Mouse (Mus musculus): ENCODE data around the gene Cdc14b. TPM values are rescaled to one million over a fixed set of nuclear protein-coding genes. Genes with fewer than 3 reads are reported as not detected.
A peak's percentile ranks its signal among the peaks of the same experiment; 100 is the strongest.

Gene Cdc14b
- 1 to 10 TPM; 5.9 to 7.5 TPM for total RNA-seq (2021)
- long read RNA-seq, experiment 1, partial matches to known transcripts, result 0 of 1 reads
- long read RNA-seq, experiment 1, other reads (novel, unspliced or antisense), result 1 of 1 reads
- long read RNA-seq, experiment 2, full-length matches to known transcripts, result 1 of 5 reads
- long read RNA-seq, experiment 2, partial matches to known transcripts, result 0 of 5 reads
- long read RNA-seq, experiment 2, other reads (novel, unspliced or antisense), result 4 of 5 reads

DNA sequence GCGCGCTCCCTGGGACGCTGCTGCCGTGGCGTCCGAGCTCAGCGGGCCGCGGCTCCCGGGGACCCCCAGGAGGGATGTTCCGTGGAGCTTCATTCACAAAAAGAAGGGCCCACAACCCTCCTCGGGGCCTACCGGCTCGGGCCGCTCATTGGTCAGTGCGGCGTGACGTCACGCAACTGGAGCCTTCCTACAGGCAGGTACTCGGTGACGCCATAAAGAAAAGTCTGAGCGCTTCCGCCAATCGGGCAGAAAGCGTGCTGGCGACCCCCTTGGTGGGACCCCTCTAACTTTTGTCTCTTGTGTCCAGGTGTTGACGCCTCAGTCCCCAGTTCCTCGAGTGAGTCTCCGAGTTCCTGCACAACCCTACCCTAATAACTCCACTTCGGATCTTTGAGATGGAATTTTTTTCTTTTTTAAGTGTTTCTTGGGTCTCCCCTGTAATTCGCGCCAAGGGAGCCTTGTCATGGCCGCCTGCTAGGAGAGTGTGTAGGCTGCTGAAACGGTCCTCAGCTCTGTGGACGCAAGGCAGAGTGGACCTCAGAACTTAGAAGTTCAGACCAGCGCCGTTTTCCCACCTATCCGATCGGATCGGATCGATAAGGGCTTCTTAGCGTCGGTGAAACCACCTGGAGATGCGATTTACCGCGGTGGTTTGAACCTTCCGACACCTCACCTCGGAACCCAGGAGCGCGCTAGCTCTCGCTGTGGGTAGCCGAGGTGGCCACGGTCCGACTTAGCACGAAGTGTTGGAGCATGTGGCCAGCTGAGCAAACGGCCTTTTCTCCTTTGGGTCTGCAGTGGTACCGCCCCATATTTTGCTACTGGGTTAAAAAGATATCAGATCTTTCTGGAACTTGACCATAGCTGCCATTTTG is at the start of gene Cdc14b:
Gene Cdc14b, minus strand, starts transcription at position 412 of the 875 bp plus-strand sequence.
- DNase-seq (ENCODE audit: low spot score), result peak; percentile 32

DNA sequence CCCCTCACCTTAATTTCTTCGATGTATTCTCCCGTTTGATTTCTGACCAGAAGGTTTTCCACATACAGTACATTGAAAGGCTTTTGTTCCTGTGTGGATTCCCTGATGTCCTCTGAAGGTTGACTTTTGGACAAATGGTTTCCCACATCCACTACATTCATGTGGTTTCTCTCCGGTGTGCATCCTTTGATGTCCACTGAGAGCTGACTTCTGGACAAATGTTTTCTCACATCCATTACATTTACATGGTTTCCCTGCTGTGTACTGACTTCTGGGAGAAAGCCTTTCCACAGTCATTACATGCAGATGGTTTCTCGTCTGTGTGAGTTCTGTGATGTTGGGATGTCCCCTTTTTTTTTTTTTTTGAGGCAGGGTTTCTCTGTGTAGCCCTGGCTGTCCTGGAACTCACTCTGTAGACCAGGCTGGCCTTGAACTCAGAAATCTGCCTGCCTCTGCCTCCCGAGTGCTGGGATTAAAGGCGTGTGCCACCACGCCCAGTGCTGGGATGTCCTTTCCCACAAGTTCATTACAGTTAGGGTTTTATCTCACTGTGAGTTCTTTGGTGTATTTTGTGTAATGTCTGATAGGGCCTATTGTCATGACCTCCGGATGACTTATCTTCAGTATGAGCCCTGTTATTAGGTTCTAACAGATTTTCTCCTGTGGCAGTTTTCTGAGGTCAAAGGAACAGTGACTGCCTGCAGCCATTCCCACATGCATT is 47.6 kb upstream of the Cdc14b start:
- no peak for DNase-seq (ENCODE audit: low spot score)

DNA sequence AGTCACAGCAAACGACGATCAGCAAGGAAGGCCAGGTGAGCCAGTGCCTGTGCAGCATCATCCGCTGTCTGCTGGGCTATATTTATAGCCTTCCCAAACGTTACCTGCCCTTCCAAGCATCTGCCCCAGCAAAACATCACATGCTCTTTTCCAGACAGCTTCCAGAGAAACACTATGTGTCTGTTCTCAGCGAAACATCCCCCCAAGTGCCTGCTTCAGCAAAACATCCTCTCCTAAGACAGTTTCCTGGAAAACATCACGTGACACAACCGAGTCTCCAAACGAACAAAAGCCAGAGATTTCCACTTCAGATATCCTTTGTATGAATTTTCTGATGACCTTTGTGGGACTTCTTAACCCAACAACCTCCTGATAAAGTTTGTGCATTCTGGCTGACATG is 45.2 kb upstream of the Cdc14b start:
- no peak for DNase-seq (ENCODE audit: low spot score)

DNA sequence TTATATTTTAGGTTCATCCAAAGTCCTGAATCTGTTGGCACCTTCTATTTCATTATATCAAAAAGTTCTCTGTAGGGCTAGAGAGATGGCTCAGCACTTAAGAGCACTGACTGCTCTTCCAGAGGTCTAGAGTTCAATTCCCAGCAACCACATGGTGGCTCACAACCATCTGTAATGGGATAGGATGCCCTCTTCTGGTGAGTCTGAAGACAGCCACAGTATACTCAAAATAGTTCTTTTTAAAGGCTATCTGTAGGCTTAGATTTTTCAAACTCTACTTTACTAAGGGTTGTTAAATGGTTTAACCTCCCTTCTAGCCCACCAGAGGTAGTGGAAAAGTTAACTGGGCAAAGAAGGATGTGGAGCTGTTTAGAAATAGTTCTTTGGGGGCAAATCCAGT is 44.7 kb upstream of the Cdc14b start:
- no peak for DNase-seq (ENCODE audit: low spot score)

DNA sequence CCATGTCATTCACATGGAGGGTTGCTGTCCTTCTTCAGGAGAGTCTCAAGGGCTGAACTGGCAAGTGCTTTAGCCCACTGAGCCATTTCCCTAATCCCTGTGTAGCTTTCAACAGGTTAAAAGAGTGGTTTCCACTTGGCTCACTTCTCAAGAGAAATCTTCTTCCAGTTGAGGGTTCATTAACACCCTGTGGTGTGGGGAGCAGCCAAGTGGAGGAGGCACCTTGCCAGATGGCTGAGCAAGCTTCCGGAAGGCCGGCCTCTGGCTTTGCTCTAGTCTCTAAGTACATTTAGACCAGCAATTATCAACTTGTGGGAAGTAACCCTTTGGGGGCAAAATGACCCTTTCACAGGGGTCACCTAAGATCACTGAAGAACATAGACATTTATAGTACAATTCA is 43.3 kb upstream of the Cdc14b start:
- DNase-seq (ENCODE audit: low spot score), result no peak

DNA sequence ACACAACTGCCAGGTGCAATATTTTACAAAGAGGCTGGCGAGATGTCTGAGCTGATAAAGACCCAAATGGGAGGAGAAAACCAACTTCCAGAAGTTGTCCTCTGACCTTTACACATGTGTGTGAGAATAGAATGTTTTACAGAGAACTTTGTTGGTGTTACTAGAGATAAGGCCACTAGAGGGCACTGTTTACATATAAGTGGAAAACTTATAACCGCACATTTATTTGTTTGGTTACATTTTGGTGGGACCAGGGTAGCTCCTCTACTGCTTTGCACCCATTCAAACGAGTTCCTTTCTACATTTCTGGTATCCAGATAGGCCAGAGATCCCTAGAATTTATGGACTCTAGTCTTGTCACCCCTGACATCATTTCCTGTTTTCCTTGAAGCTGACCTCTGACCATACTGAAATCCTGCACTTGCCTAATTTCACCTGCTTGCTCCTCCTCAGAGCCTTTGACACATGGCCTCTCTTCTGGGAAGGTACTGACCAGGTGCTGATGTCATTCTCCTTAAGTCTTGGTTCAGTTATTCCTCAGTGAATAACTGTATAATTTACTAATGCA is 40.5 kb upstream of the Cdc14b start:
- DNase-seq (ENCODE audit: low spot score), result peak; percentile 60

DNA sequence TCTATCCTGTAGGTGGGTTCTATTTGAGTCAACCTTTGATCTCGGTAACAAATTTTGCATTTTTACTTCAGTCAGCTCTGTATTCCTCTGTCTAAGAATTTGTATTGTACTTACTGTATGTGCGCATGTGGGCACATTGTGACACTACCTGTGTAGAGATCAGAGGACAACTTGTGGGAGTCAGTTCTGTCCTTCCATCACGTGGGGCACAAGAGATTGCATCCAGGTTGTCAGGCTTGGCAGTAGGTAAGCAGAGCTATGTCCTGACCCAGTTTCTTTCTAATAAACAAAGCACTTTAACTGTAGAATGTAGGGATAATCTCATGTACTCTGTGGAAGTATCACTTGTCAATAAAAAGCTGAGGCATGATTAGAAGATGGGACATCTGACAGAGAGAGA is 39.0 kb upstream of the Cdc14b start:
- no peak for DNase-seq (ENCODE audit: low spot score)

DNA sequence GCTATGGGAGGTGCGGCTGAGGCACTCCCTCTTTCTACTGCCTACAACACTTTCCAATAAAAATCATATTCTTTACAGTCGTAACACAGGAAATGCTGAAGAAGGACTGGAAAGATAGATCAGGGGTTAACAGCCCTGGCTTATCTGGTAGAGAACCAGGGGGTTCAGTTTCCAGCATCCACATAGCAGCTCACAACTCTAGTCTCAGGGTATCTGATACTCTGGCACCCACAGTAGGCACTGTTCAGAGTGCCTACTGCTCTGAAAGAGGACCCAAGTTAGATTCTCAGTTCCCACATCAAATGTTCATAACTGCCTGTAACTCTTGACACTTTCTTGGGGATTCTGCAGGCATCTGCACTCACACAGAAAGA is 37.8 kb upstream of the Cdc14b start:
- no peak for DNase-seq (ENCODE audit: low spot score)

DNA sequence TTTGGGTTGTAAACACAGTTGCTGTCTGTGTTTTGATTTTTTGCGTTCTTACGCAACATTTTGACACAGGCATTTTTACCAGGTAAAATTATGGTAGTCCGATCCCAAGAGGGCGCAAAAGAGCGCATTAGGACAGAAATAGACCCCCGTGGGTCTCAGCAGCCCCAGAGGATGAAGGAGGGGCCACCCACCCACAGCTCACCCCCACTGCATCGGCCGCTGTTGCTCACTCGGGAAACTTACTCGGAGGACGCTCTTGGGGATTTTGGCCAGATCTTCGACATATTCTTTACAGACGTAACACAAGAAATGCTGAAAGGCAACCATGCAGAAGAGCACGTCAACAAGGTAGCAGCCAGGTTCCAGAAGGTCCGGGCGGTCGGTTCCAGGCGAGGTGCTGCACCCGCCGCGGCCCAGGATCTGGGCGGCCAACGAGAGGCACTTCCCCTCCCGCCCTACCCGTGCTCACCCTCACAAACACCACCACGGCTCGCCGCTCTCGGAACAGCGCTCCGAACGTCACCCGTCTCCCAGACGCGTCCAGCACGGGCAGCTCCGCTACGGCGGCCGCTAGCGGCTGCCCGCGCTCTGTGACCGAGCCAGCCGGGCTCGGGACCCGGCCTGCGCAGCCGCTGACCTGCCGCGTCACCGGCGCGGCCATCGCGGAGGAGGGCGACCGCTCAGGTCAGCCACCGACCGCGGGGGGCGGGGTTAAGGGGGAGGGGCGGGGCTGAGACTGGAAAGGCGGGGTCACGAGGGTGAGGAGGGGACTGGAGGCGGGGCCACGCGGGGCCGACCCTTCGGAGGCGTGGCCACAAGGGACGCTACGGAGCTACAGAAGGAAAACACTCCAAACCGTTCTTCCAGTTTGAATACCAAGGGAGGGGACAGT is 37.2 kb upstream of the Cdc14b start, which contains the start of gene Aaed1:
Gene Aaed1, minus strand, starts transcription at position 687 of the 892 bp plus-strand sequence.
- DNase-seq (ENCODE audit: low spot score), result peak; percentile 91

DNA sequence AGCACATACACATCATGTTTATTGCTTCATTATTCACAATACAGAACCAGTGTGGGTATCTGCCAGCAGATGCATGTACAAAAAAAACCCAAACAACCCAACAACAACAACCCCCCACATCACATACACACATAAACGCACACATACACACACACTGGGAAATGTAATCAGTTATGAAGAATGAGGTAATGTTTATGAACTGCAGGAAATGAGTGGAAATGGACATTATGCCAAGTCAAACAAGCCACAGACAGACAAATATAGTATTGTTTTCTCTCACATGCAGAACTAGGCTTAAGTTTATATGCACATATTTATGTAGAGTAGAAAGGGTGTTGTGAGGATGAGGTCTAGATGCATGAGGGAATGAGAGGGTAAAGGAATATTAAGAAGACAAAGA is 36.2 kb upstream of the Cdc14b start:
- DNase-seq (ENCODE audit: low spot score), result no peak

DNA sequence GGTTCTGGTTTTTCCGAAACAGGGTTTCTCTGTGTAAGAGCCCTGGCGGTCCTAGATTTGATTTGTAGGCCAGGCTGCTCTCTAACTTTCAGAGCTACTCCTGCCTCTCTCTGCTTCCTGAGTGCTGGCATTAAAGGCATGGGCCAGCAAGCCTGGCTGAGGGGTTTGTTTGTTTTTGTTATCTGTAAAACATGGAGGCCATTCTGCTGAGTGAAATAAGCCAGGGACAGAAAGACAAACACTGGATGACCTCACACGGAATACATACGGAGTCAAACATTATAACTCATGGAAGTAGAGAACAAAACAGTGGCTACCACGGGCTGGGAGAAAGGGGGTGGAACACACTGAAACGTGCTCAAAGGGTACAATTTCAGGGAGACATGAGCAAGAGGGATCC is 35.5 kb upstream of the Cdc14b start:
- no peak for DNase-seq (ENCODE audit: low spot score)

DNA sequence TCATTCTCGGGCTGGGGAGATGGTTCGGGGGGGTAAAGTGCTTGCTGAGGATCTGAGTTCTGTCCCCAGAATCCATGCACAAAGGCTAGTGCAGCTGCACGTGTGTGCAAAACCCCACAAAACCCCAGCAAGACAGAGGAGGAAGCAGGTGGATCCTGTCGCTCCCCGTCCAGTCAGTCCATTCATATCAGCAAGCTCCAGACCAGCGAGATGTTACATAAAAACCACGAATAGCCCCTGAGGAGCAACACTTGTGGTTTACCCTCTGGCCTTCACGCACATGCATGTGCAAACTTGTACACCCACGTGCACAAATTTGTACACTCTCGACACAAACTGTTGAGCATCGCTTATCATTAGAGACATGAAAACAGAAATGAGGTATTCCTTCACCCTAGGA is 34.8 kb upstream of the Cdc14b start:
- no peak for DNase-seq (ENCODE audit: low spot score)

DNA sequence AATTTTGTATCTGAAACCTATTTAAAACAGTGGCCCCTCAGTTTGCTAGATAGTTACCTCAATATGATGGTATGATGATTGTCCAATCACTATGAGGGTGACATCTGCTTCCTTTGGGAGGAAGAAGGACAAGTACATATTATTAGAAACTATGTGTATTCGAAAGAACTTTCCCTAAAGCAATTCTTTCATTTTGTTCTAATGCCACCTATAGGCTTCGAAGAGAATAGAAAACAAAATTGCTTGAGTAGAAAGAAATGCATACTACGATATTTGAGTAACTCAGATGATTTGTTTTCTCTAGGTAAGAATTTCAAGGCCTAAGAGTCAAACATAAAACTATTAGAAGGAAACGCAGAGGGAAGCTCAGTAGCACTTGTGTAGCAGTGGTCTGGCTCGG is 33.9 kb upstream of the Cdc14b start:
- DNase-seq (ENCODE audit: low spot score), result no peak

DNA sequence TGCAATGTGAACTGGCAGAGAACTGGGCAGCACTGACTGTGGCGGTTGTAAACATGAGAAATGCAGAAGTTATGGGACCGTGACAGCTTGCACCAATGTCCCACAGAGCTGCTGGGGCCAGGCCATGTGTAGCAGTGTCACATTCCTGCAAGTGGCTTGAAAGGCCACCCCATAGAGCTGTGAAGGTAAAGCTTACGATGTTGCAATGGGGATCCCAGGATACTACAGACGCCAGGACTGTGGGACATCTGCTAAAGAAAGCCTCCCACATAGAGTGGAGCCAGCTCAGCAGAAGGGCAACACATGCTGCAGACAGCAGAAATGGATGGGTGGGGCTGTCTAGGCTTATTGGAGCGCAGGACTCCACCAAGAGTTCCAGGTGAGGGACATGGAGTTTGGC is 32.4 kb upstream of the Cdc14b start:
- DNase-seq (ENCODE audit: low spot score), result peak; percentile 23

DNA sequence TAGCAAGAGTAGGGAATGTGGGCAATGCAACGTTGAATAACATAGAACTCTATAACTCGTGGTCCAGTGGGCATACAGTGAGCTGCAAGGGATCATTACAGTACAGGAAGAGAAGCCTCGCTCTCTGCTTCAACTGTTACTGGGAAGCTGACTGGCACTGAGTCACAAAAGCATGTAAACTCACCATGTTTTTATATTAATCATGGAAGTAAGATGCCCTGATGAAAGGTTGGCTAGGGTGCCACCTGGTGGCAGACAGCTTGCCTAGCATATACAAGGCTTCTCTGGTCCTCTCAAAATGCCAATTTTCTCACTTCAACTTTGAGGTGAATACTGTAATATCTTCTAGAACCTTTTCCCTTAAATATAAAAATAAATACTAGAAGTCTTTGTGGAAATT is 31.0 kb upstream of the Cdc14b start:
- peak; percentile 48 for DNase-seq (ENCODE audit: low spot score)

DNA sequence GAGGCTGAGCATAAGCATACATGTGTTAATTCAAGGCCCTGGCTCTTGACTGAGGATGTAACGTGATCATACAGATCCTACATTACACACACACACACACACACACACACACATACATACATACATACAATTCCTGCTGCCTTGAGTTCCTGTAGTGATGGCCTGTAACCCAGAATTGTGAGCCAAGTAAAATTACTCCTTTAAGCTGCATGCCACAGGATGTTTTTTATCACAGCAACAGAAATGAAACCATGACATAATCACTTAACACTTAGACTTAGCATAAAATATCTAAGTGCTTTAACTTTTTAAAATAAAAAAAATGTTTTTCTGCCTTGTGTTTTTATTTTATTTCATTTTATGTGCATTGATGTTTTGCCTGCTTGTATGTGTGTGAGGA is 24.0 kb upstream of the Cdc14b start:
- DNase-seq (ENCODE audit: low spot score), result no peak

DNA sequence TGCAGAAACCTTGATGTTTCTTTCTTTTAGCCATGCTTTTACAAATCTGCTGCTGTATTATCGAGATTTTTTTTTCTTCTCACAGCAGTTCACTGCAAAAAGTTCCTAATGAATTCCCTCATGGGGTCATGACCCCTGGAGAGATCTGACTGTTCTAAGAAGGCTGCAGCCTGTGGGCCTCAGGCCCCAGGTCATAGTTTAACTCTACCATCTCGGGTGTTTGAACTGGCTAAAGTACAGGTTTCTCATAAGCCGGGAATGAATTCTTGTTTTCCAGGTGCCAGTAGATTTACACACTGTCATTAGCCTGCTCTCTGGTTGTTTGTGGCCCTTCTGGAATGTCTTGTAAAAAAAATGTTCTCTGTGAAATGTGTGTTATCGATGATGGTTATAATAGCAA is 11.7 kb upstream of the Cdc14b start:
- no peak for DNase-seq (ENCODE audit: low spot score)

DNA sequence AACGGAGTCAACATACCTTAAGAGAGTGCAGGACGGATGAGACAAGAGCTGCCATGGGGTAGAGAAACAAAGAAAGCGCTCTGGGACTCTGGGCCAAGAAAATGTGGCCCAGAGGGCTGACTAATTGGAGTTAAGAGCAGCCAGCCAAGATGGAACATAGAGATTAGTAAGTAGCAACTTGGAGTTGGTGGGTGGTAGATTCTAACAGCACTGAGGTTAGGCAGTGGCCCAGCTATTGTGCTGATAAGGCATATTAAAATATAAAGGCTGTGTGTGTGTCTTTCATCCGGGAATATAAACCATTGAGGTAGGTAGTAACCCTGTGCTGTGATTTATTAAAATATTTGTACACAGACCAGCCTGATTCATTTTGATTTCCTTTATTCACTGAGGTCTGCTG is 11.2 kb upstream of the Cdc14b start:
- DNase-seq (ENCODE audit: low spot score), result no peak

DNA sequence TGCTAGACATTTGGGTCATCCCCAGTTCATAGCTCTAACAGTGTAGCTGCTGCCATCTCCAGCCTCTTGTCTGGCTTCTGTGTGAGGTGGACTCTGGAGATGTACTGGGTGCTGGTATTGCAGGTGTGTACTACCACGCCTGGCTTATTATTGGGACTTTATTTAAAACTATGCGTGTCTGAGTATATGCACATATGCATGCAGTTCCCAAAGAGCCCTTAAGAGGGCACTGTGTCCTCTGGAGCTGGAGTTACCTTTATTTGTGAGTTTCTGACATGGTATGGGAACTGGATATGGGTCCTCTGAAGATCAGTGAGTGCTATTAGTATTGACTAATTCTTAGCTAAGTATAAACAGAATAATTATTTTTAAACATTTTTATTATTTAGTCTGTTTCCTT is 9.6 kb upstream of the Cdc14b start:
- DNase-seq (ENCODE audit: low spot score), result no peak

DNA sequence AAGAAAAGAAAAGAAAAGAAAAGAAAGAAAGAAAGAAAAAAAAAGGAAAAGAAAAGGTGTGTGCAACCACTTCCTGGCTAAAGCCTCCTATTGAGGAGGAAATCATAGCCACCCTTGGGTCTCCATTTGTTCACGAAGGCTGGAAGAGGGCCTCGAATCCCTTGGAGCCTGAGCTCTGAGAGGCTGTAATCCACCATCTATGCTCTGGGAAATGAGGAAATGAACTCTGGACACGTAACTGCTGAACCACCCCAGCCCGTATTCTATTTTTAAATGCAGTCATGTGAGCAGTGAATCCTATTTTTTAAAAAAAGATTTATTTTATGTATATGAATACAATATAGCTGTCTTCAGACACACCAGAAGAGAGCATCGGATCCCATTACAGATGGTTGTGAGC is 5.8 kb upstream of the Cdc14b start:
- no peak for DNase-seq (ENCODE audit: low spot score)

DNA sequence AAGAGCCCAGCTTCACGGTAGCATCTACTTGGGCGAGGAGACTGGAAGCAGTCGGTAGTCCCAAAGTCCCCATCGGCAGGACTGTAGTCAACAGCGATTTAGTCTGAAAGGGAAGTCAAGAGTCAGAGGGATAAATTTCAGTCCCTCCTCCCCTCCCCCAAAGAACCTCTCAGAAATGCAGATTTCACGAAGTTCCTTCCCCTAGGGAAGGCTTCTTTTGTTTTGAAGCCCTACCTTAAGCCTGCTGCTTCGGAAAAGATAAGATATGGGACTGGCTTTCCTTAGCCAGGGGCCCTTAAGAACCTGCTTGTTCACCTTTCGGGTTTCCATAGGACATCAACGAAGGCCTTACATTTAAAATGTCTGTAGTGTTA is 651 bp upstream of the Cdc14b start:
- DNase-seq (ENCODE audit: low spot score), result no peak
